Mouse (Mus musculus): ENCODE data around the gene Prokr1.
"Not testable (repeated sequence)": the region's sequence is repeated elsewhere in the genome, so short reads cannot be mapped to it uniquely, and the experiment has no call there.

Gene Prokr1

GRCm38 (mm10) chr6:87590394-87591281, at the start of gene Prokr1:
Gene Prokr1, minus strand, starts transcription at chr6:87590743.
- no peak for DNase-seq (ENCODE audit: low read depth, low spot score)

GRCm38 (mm10) chr6:87638134-87638660, 47.7 kb upstream of the Prokr1 start:
- DNase-seq (ENCODE audit: low read depth, low spot score), result no peak

GRCm38 (mm10) chr6:87632176-87632575, 41.6 kb upstream of the Prokr1 start:
- no peak for DNase-seq (ENCODE audit: low read depth, low spot score)

GRCm38 (mm10) chr6:87628936-87629335, 38.4 kb upstream of the Prokr1 start:
- DNase-seq (ENCODE audit: low read depth, low spot score), result not testable (repeated sequence)

GRCm38 (mm10) chr6:87623151-87623550, 32.6 kb upstream of the Prokr1 start:
- DNase-seq (ENCODE audit: low read depth, low spot score), result no peak

- peak; percentile 32 for DNase-seq (ENCODE audit: low read depth, low spot score)
These were observed 30.7 kb upstream of the Prokr1 start for GRCm38 (mm10) chr6:87621281-87621680.

GRCm38 (mm10) chr6:87618021-87618420, 27.5 kb upstream of the Prokr1 start:
- no peak for DNase-seq (ENCODE audit: low read depth, low spot score)

- peak; percentile 26 for DNase-seq (ENCODE audit: low read depth, low spot score)
These were observed 25.1 kb upstream of the Prokr1 start for GRCm38 (mm10) chr6:87615696-87616083.

- no peak for DNase-seq (ENCODE audit: low read depth, low spot score)
These were observed 24.5 kb upstream of the Prokr1 start for GRCm38 (mm10) chr6:87614794-87615695.

GRCm38 (mm10) chr6:87599825-87600224, 9.3 kb upstream of the Prokr1 start:
- DNase-seq (ENCODE audit: low read depth, low spot score), result no peak

- peak; percentile 43 for DNase-seq (ENCODE audit: low read depth, low spot score)
These were observed 6.7 kb upstream of the Prokr1 start for GRCm38 (mm10) chr6:87597116-87597833.

- DNase-seq (ENCODE audit: low read depth, low spot score), result no peak
These were observed 3.6 kb upstream of the Prokr1 start for GRCm38 (mm10) chr6:87594188-87594587.

GRCm38 (mm10) chr6:87589718-87590393, 687 bp downstream of the Prokr1 start:
- DNase-seq (ENCODE audit: low read depth, low spot score), result no peak

- no peak for DNase-seq (ENCODE audit: low read depth, low spot score)
These were observed 6.6 kb downstream of the Prokr1 start for GRCm38 (mm10) chr6:87583991-87584390.

- no peak for DNase-seq (ENCODE audit: low read depth, low spot score)
These were observed 7.3 kb downstream of the Prokr1 start for GRCm38 (mm10) chr6:87583183-87583611.

GRCm38 (mm10) chr6:87582456-87582855, 8.1 kb downstream of the Prokr1 start:
- DNase-seq (ENCODE audit: low read depth, low spot score), result no peak

GRCm38 (mm10) chr6:87581581-87581980, 9.0 kb downstream of the Prokr1 start:
- no peak for DNase-seq (ENCODE audit: low read depth, low spot score)

GRCm38 (mm10) chr6:87581071-87581470, 9.5 kb downstream of the Prokr1 start:
- no peak for DNase-seq (ENCODE audit: low read depth, low spot score)

GRCm38 (mm10) chr6:87578247-87578646, 12.3 kb downstream of the Prokr1 start:
- DNase-seq (ENCODE audit: low read depth, low spot score), result no peak

GRCm38 (mm10) chr6:87576648-87577330, 13.8 kb downstream of the Prokr1 start:
- no peak for DNase-seq (ENCODE audit: low read depth, low spot score)

Measured in brain, embryonic 18.5 days (tissue).